Mouse (Mus musculus) heart, embryonic 15.5 days (tissue): ENCODE measurements around the gene Gsdme. TPM values are rescaled to one million over a fixed set of nuclear protein-coding genes. Genes with fewer than 3 reads are reported as not detected.

Experiments
- ATAC-seq: fragments of 200-750 bp; cut with Nextera tagmentation; replicated peaks from 2 replicates; pipeline ENCODE4 v1.8.0; 2017; ENCODE audit warnings: low read depth, moderate TSS enrichment; ENCODE audit not compliant: insufficient number of reproducible peaks, insufficient read depth, low FRiP score
- H3K27ac ChIP-seq: fragments of 300-500 bp; sonication (generic); 2 replicates; pipeline ENCODE4 v1.5.1; 2015; ENCODE audit warnings: mild to moderate bottlenecking, inconsistent platforms
- H3K27me3 ChIP-seq: fragments of 300-500 bp; sonication (generic); 2 replicates; pipeline ENCODE4 v1.6.1; 2015; ENCODE audit warnings: inconsistent platforms
- H3K36me3 ChIP-seq: fragments of 300-500 bp; sonication (generic); 2 replicates; pipeline ENCODE4 v1.6.1; 2015; ENCODE audit warnings: mild to moderate bottlenecking, inconsistent platforms
- H3K4me1 ChIP-seq: fragments of 300-500 bp; sonication (generic); replicated peaks from 2 replicates; pipeline ENCODE4 v1.6.1; 2015; ENCODE audit warnings: inconsistent platforms
- H3K4me2 ChIP-seq: fragments of 300-500 bp; sonication (generic); 2 replicates; pipeline ENCODE4 v1.6.1; 2015; ENCODE audit warnings: inconsistent platforms, mild to moderate bottlenecking, moderate library complexity
- H3K4me3 ChIP-seq: fragments of 300-500 bp; sonication (generic); 2 replicates; pipeline ENCODE4 v1.5.1; 2015; ENCODE audit warnings: mild to moderate bottlenecking, inconsistent platforms
- H3K9ac ChIP-seq: fragments of 300-500 bp; sonication (generic); 2 replicates; pipeline ENCODE4 v1.6.1; 2015; ENCODE audit warnings: mild to moderate bottlenecking, inconsistent platforms
- H3K9me3 ChIP-seq: fragments of 300-500 bp; sonication (generic); replicated peaks from 2 replicates; pipeline ENCODE4 v1.6.1; 2016; ENCODE audit warnings: inconsistent platforms
- WGBS: fragments of 180-500 bp; shearing (Covaris S2); methylation state at CpG from one replicate; pipeline ENCODE4 v1.1.7; 2015; ENCODE audit warnings: mixed read lengths; 5-methylcytosine and 5-hydroxymethylcytosine counted together
- polyA plus RNA-seq: library from polyadenylated mRNA; unstranded; fragments of >200 nt; fragmentation: Nextera tagmentation; extraction: Ambion mirVana; gene quantifications from 2 replicates; pipeline ENCODE4 v1.2.1, GENCODE M21; 2015

The Gsdme gene
- polyA plus RNA-seq, 1 experiment from 2014 or later = 35.3 TPM

DNA sequence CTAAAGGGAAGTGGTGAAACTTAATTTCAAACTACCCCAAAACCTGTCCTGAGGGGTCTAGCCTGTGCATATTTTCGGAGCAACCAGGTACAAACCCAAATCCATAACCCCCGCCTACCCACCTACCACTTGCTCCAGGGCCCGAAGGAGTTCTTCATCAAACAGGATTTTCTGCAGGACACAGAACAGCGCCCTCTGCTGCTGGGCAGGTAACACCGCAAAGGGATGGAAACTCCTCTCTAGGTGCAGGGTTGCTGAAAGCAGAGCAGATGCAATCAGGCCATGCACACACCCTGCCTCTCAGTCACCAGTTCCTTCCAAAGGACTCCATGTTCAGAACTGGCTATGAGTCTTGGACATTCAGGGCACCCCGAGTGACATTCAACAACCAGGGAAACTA, 42.8 kb downstream of the Gsdme start:
- WGBS = 52% methylated on average over 6 of the region's 6 CpGs
- H3K27ac ChIP-seq = no peak overlapping the region
- no peaks in the 10 kb centered on the region for H3K9me3 ChIP-seq
- H3K4me3 ChIP-seq = no peak overlapping the region
- H3K4me2 ChIP-seq = no peak overlapping the region
- no peaks in the 10 kb centered on the region for H3K36me3 ChIP-seq
- H3K27me3 ChIP-seq = no peaks in the 10 kb centered on the region
- no peak for ATAC-seq
- H3K9ac ChIP-seq = no peak overlapping the region
- no peaks in the 10 kb centered on the region for H3K4me1 ChIP-seq

DNA sequence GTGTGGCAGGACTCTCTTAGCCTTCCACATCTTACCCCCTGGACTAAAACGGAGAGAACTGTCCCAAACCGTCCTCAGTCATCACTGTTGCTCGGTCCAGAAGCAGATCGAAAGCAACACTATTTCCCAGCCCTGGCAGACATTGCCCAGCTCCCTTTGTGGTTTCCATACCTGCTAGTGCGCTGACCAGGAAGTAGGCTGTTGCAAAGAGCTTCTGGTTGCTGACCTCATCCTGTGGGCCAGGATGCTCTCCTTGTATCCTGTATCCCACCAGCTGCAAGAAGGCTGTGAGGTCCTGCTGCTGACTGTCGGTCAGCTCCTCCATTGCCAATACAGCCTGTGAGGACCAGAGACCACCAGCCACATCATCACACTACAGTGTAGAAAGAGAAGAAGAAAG, 44.6 kb downstream of the Gsdme start:
- WGBS = 81% methylated on average over 6 of the region's 6 CpGs
- ATAC-seq = no peak

DNA sequence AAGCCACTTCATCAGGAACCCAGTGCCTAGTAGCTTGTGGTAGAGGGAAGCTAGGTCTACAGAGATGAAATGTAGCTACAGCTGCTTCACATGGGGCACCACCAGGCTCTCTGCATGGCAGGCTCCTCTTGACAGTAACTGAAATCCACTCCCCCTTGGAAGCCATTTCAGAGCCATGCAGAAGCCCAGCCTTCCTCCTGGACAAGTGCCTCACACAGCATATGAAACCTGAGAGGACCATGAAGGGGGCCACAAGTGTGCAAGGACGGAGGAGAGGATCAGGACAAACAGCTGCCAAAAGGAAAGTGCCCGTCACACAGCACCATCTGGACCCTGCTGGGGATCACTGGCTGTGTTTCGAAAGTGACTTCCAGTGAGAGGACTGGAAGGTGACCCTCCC, 45.0 kb downstream of the Gsdme start:
- peaks cover 7% of the 10 kb centered on the region; the same call in 1 of the 2 replicates for H3K4me1 ChIP-seq
- 61% methylated on average over 3 of the region's 3 CpGs for WGBS
- no peak overlapping the region for H3K27ac ChIP-seq
- ATAC-seq = no peak
- H3K27me3 ChIP-seq = no peaks in the 10 kb centered on the region
- no peaks in the 10 kb centered on the region for H3K36me3 ChIP-seq
- no peaks in the 10 kb centered on the region for H3K9me3 ChIP-seq
- no peak overlapping the region for H3K4me2 ChIP-seq
- H3K9ac ChIP-seq = no peak overlapping the region
- no peak overlapping the region for H3K4me3 ChIP-seq

More for the DNA sequence above, 44.6 kb downstream of the Gsdme start:
- H3K4me2 ChIP-seq = no peak overlapping the region
- peaks cover 7% of the 10 kb centered on the region; the same call in 1 of the 2 replicates for H3K4me1 ChIP-seq
- H3K36me3 ChIP-seq = no peaks in the 10 kb centered on the region
- H3K27ac ChIP-seq = no peak overlapping the region
- no peaks in the 10 kb centered on the region for H3K27me3 ChIP-seq
- H3K9me3 ChIP-seq = no peaks in the 10 kb centered on the region
- no peak overlapping the region for H3K9ac ChIP-seq
- no peak overlapping the region for H3K4me3 ChIP-seq

DNA sequence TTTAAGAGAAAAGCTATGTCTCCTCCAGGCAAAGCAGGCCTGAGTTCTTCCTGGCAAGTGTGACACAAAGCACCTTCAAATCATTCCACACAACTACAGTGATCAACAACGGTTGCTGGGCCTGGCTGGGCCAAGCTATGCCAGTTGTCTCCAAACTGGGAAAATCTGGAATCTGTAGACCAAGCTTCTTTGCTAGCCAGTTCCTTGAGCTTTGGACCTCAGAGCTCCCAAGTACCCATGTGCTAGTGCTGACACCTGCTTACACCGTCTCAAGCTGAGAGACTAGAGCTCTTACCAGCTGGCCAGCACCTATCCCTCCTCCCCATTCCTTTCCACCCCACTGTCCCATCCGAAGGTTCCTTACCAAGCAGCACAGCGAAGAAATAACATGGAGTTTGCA, 47.7 kb downstream of the Gsdme start:
- Histone ChIP-seq H3K9me3 (no peaks in the 10 kb centered on the region), H3K27ac (no peak overlapping the region), H3K4me3 (no peak overlapping the region), H3K36me3 (no peaks in the 10 kb centered on the region), H3K9ac (no peak overlapping the region), H3K4me1 (peaks cover 7% of the 10 kb centered on the region; the same call in 1 of the 2 replicates), H3K4me2 (no peak overlapping the region), H3K27me3 (no peaks in the 10 kb centered on the region)
- WGBS = 83% methylated on average over 4 of the region's 4 CpGs
- ATAC-seq = no peak

DNA sequence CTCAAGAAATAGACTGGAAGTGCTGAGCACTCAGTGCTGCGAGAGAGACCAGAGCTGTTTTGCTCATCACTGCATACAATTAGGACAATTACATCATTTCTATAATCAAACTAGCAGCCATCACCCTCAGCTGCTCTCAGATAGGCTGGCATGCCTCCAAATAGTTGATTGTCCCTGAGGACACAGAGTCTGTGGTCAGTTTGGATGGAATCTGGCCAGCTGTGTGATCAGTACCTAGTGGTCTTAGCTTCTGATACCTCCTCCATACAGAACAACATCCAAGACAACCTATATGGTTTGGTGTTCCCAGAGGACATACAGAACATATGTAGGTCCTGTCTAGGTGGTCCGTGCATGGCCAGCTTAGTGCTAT, 48.3 kb downstream of the Gsdme start:
- Histone ChIP-seq H3K9ac (no peak overlapping the region), H3K4me1 (peaks cover 7% of the 10 kb centered on the region; the same call in 1 of the 2 replicates), H3K4me2 (no peak overlapping the region), H3K36me3 (no peaks in the 10 kb centered on the region), H3K27ac (no peak overlapping the region), H3K4me3 (no peak overlapping the region), H3K9me3 (no peaks in the 10 kb centered on the region), H3K27me3 (no peaks in the 10 kb centered on the region)
- WGBS = 70% methylated on average over 2 of the region's 2 CpGs
- no peak for ATAC-seq

DNA sequence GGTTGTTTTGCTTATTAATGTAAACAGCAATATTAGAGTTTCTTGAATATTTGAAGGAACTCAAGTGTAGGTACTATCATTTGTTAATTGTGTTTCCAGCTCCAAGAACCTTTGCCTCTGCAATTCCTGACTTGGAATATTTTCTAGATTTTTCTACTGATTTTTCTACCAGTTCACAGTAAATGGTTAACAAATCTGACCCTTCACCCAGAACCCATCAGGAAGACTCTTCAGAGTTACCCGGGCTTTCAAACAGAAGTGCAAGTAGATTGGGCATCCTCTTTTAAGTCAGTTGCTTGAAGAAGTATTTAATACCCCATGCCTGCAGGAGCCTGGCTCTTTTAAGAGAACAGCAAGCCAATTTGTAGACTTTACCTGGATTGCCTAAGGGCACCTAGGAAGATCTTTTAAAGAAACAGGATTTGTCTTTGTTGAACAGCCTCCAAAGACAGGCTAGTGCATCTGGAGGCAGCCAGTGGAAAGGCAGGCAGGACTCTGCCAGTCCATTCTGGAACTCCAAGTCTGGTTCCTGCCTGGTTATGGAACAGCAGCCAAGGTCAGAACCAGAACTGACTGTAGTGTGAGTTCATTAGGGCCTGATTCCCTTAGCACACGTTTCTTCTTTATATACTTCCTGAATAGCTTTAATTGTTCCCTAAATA, 48.8 kb downstream of the Gsdme start:
- WGBS = 48% methylated on average over 2 of the region's 2 CpGs
- Histone ChIP-seq H3K4me3 (no peak overlapping the region), H3K27ac (no peak overlapping the region), H3K4me2 (no peak overlapping the region), H3K36me3 (no peaks in the 10 kb centered on the region), H3K9me3 (no peaks in the 10 kb centered on the region), H3K9ac (no peak overlapping the region), H3K4me1 (peaks cover 7% of the 10 kb centered on the region; the same call in 1 of the 2 replicates), H3K27me3 (no peaks in the 10 kb centered on the region)
- ATAC-seq = no peak

DNA sequence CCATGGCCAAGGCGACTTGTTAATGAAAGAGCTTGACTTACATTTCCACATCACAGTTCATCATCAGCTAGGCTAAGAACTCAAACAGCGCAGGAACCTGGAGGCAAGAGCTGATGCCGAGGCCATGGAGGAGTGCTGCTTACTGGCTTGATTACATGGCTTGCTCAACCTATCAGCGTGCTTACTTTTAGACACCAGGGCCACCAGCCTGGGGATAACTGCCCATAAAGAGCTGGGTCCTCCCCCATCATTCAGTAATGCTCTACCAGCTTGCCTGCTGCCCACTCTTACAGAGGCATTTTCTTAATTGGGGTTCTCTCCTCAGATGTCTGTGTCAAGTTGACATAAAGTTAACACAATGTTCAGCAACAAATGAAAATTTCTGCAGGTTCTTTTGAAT, 58.6 kb downstream of the Gsdme start:
- no peaks in the 10 kb centered on the region for H3K4me1 ChIP-seq
- no peaks in the 10 kb centered on the region for H3K9me3 ChIP-seq
- H3K9ac ChIP-seq = no peak overlapping the region
- no peaks in the 10 kb centered on the region for H3K27me3 ChIP-seq
- no peak overlapping the region for H3K27ac ChIP-seq
- no peak for ATAC-seq
- 93% methylated on average over 4 of the region's 4 CpGs for WGBS
- H3K4me3 ChIP-seq = no peak overlapping the region
- H3K36me3 ChIP-seq = no peaks in the 10 kb centered on the region
- no peak overlapping the region for H3K4me2 ChIP-seq

DNA sequence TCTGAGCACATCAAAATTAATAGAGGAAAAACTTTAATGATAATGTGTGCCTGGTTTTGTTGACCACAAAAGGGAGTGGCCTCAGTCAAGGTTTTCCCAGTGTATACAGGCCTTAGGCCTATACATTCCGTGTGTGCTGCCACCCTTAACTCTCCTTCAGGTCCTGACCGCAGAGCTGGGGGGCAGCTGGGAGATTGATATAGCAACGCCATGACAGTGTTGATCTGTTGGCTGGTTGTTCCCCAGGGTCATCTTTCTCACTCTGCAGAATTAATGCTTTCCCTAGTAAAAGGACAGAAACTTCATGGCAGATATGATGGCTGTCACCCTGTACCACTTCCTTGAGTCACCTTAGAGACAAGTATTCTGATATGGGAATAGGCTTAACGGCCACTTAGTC, 59.3 kb downstream of the Gsdme start:
- H3K27ac ChIP-seq = no peak overlapping the region
- WGBS = 83% methylated on average over 4 of the region's 4 CpGs
- H3K4me2 ChIP-seq = no peak overlapping the region
- no peaks in the 10 kb centered on the region for H3K9me3 ChIP-seq
- no peaks in the 10 kb centered on the region for H3K4me1 ChIP-seq
- no peaks in the 10 kb centered on the region for H3K36me3 ChIP-seq
- no peak for ATAC-seq
- no peaks in the 10 kb centered on the region for H3K27me3 ChIP-seq
- H3K9ac ChIP-seq = no peak overlapping the region
- H3K4me3 ChIP-seq = no peak overlapping the region

DNA sequence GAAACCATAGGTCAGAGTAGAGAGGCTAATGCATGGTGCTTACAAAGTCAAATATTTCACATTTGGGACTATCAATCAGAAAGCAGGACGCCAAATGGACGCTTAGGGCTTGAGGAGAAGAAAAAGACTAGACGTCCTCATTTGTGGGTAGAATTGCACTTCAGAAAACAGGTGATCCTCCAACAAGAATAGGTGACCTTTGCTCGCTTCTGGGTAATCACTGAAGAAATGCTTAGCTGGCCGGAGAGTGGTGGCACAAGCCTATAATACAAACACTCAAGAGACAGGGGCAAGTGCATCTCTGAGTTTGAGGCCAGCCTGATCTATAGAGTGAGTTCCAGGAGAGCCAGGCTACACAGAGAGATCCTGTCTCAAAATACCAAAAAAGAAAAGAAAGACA, 69.8 kb downstream of the Gsdme start:
- 87% methylated on average over 5 of the region's 5 CpGs for WGBS
- no peaks in the 10 kb centered on the region for H3K27me3 ChIP-seq
- H3K4me1 ChIP-seq = peaks cover 15% of the 10 kb centered on the region
- H3K27ac ChIP-seq = no peak overlapping the region
- no peak overlapping the region for H3K4me3 ChIP-seq
- no peak for ATAC-seq
- no peaks in the 10 kb centered on the region for H3K9me3 ChIP-seq
- H3K4me2 ChIP-seq = no peak overlapping the region
- no peak overlapping the region for H3K9ac ChIP-seq
- H3K36me3 ChIP-seq = peaks cover 17% of the 10 kb centered on the region; the same call in 1 of the 2 replicates

DNA sequence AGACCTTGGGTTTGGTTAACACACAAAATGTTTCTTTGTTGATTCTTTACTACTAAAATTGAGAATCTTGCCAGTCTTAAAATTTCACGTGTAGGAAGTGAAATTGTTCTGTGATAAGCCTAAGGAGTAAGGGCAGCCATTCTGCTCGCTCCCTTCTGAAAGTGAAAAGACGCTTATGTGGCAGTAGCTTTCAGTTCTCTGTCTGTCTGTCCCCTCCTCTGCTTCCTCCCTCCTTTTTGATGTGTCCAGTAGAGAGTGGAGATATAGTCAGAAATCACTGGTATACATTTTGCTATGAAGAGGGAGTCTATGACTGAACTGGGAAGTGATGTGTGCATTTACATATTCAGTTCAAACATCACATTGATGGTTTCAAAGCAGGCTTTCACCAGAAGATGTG, 70.8 kb downstream of the Gsdme start:
- Histone ChIP-seq H3K27ac (no peak overlapping the region), H3K36me3 (peaks cover 15% of the 10 kb centered on the region; the same call in 1 of the 2 replicates), H3K4me1 (peaks cover 24% of the 10 kb centered on the region), H3K9me3 (no peaks in the 10 kb centered on the region), H3K9ac (no peak overlapping the region), H3K4me2 (no peak overlapping the region), H3K27me3 (no peaks in the 10 kb centered on the region), H3K4me3 (no peak overlapping the region)
- 71% methylated on average over 3 of the region's 3 CpGs for WGBS
- ATAC-seq = no peak

DNA sequence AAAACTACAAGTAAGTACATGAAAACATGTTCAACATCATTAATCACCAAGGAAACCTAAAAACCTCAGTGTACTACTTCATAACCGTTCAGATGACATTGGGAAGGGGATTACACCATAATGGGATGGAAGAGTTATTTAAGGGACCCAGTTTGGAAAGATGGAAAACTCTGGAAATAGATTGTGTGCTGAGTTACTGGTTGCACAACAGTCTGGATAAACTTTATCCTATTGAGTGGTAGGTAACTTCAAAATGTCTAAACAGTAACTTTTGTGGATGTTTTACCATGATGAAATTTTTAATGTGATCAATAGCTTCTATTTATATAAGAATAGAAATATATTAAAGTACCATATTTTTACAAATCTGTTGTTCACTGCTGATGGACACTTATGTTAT, 71.5 kb downstream of the Gsdme start:
- no peak overlapping the region for H3K27ac ChIP-seq
- peaks cover 29% of the 10 kb centered on the region for H3K4me1 ChIP-seq
- H3K4me2 ChIP-seq = no peak overlapping the region
- WGBS = 81% methylated on average over 1 of the region's 1 CpGs
- H3K9me3 ChIP-seq = no peaks in the 10 kb centered on the region
- H3K36me3 ChIP-seq = peaks cover 10% of the 10 kb centered on the region; the same call in 1 of the 2 replicates
- no peak overlapping the region for H3K9ac ChIP-seq
- no peak overlapping the region for H3K4me3 ChIP-seq
- H3K27me3 ChIP-seq = no peaks in the 10 kb centered on the region
- ATAC-seq = no peak

DNA sequence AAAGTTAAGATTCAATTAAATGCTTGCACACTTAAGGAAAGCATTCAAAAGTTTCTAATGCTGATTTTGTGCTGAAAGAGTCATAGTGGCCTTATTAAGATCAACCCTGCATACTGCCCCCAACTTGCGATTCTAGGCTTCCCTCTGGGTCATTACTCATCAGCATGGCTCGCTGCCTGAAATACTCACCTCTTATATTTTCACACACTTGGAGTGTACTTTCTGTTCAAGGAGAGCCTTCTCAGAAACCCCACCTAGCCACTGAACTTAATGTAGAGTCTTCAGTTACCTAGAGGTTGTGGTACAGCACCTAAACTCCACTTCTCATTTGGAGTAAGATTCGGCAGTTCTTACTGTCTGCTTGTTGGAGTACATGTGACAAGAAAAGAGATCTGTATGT, 72.1 kb downstream of the Gsdme start:
- Histone ChIP-seq H3K9me3 (no peaks in the 10 kb centered on the region), H3K27me3 (no peaks in the 10 kb centered on the region), H3K36me3 (peaks cover 10% of the 10 kb centered on the region; the same call in 1 of the 2 replicates), H3K4me1 (peaks cover 29% of the 10 kb centered on the region), H3K9ac (no peak overlapping the region), H3K4me2 (no peak overlapping the region), H3K4me3 (no peak overlapping the region), H3K27ac (no peak overlapping the region)
- no peak for ATAC-seq
- 83% methylated on average over 3 of the region's 3 CpGs for WGBS
